Mouse (Mus musculus): Measurements from ENCODE around the gene Hhat.

DNA sequence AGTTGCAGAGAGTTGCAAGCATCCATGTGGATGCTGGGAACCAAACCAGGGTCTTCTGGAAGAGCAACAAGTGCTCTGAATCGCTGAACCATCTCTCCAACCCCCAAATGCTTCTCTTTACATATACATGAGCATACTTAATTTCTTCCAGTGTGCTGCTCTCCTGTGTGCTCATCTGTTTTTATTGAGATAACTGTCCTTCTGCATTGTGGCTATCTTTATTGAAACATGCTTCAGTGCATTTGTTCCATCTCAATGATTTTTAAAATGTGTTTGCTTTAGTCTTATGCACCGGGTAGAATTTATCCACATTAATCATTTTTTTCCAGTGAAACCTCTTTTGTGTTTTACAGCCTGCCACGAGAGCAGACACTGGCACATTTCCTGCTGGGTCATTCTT is 177.5 kb downstream of the Hhat start:
- no peak for TF ChIP-seq EP300 (optimal IDR thresholded peaks at IDR 0.05)
- no peak for TF ChIP-seq CTCF (IDR thresholded peaks at IDR 0.05; ENCODE audit: low read depth)

Data from stomach, postnatal 0 days (tissue).